In genomic region chr10:86828221-86829135, GRCm38 (mm10) we compare ENCODE assay signal across 15 mouse cellular contexts. TPM values are rescaled to one million over a fixed set of nuclear protein-coding genes. Genes with fewer than 3 reads are reported as not detected.
DNase-seq lines count a peak whose midpoint lies in the region; TF ChIP-seq lines count a peak whose summit lies in the region.
"Had no signal": no experiment of that assay in that cellular context is flagged by ENCODE, and none has a peak within 500 bp of the region (broad histone marks: within the 10 kb centered on the region; RNA-seq: fewer than 3 reads in every experiment).

No protein-coding gene starts in this region.

- no peak overlapping the region for H3K4me2 ChIP-seq in myocyte (ENCODE audit: low read depth)
- H3K4me2 ChIP-seq: heart, embryonic 15.5 days; hindbrain, embryonic 13.5 days; limb, embryonic 15.5 days; midbrain, embryonic 13.5 days had no signal

- H3K27me3 ChIP-seq in liver, adult 2 months (ENCODE audit: control insufficient read depth, insufficient read depth, low read length), result no peaks in the 10 kb centered on the region
- H3K27me3 ChIP-seq in myocyte (ENCODE audit: control insufficient read depth, insufficient read depth, insufficient read length), result no peaks in the 10 kb centered on the region
- H3K27me3 ChIP-seq: heart, embryonic 15.5 days; hindbrain, embryonic 13.5 days; limb, embryonic 15.5 days; midbrain, embryonic 13.5 days; Patski had no signal

- no peak for TF ChIP-seq CTCF in liver, adult 2 months (IDR thresholded peaks at IDR 0.05; ENCODE audit: low read depth, low read length)

- no peak overlapping the region for H3K27ac ChIP-seq in liver, adult 2 months (replicated peaks; ENCODE audit: insufficient read depth, low read depth, low read length)
- H3K27ac ChIP-seq: forebrain, embryonic 10.5 days; heart, embryonic 15.5 days; hindbrain, embryonic 13.5 days; limb, embryonic 15.5 days; midbrain, embryonic 13.5 days had no signal

- peaks cover 19% of the 10 kb centered on the region for H3K36me3 ChIP-seq in liver, adult 2 months (ENCODE audit: control insufficient read depth, insufficient read depth, low read length)
- peaks cover 17% of the 10 kb centered on the region for H3K36me3 ChIP-seq in myocyte (ENCODE audit: control insufficient read depth, insufficient read depth)

- H3K79me2 ChIP-seq in liver, adult 2 months (ENCODE audit: control insufficient read depth, insufficient read depth, low read length), result no peaks in the 10 kb centered on the region
- no peaks in the 10 kb centered on the region for H3K79me2 ChIP-seq in myocyte (ENCODE audit: control insufficient read depth, insufficient read depth)

- no peak overlapping the region for H3K9ac ChIP-seq in liver, adult 2 months (ENCODE audit: low read depth, low read length)
- H3K9ac ChIP-seq: heart, embryonic 15.5 days; hindbrain, embryonic 13.5 days; limb, embryonic 15.5 days; midbrain, embryonic 13.5 days had no signal

- no peaks in the 10 kb centered on the region for H3K4me1 ChIP-seq in liver, adult 2 months (ENCODE audit: control insufficient read depth, insufficient read depth, low read length)
- H3K4me1 ChIP-seq: midbrain, embryonic 13.5 days had no signal

- no peak for TF ChIP-seq POLR2A in liver, adult 2 months (IDR thresholded peaks at IDR 0.05; ENCODE audit: extremely low read depth, insufficient read depth, low read length)
- TF ChIP-seq POLR2A in myocyte (IDR thresholded peaks at IDR 0.05; ENCODE audit: insufficient read length, low read depth), result no peak

- no peak overlapping the region for H3ac ChIP-seq in myocyte (ENCODE audit: control insufficient read depth, insufficient read length)

- no peak overlapping the region for H3K4me3 ChIP-seq in liver, adult 2 months (ENCODE audit: insufficient read depth, low read depth, low read length)
- H3K4me3 ChIP-seq in myocyte, result no peak overlapping the region
- H3K4me3 ChIP-seq: forebrain, embryonic 10.5 days; heart, embryonic 15.5 days; hindbrain, embryonic 13.5 days; limb, embryonic 15.5 days; midbrain, embryonic 13.5 days had no signal

- peak; percentile 59 for DNase-seq in liver, adult 2 months (ENCODE audit: extremely low read depth, low read depth, low spot score)
- DNase-seq in liver, result no peak
- DNase-seq in kidney, adult 9 months, result peak; percentile 82
- DNase-seq in thymus, postnatal 14 days, result peak; percentile 25
- DNase-seq in embryo, embryonic 9.5 days (ENCODE audit: extremely low spot score), result no peak
- DNase-seq in layer of hippocampus, postnatal 36 days, result no peak
- DNase-seq: cerebellum, adult 9-10 months; lung, postnatal 10 days had no signal

- 88% methylated on average over 15 of the region's 15 CpGs for WGBS in liver, adult 2 months

TF ChIP-seq in myocyte, 11 proteins besides CTCF, POLR2A, EP300 and RAD21:
- TF ChIP-seq TCF12 (IDR thresholded peaks at IDR 0.05; ENCODE audit: insufficient read depth, poor library complexity, severe bottlenecking) (peak; percentile 56), CEBPB (IDR thresholded peaks at IDR 0.05; ENCODE audit: insufficient read depth, poor library complexity, severe bottlenecking) (no peak), MYOG (IDR thresholded peaks at IDR 0.05; ENCODE audit: control insufficient read depth in 1 of 3, insufficient read depth in 1 of 3, insufficient read length in 2 of 3, low read depth in 2 of 3) (peak in 1 of 3 experiments; percentile 69), POLR2AphosphoS2 (IDR thresholded peaks at IDR 0.05; ENCODE audit: insufficient read length, low read depth) (no peak), REST (IDR thresholded peaks at IDR 0.05; ENCODE audit: insufficient read depth, insufficient read length) (no peak), E2F4 (IDR thresholded peaks at IDR 0.05; ENCODE audit: insufficient read depth) (no peak), MYOD1 (IDR thresholded peaks at IDR 0.05; ENCODE audit: control insufficient read depth in 1 of 3, insufficient read length in 2 of 3, low read depth in 2 of 3) (peak in 2 of 3 experiments; percentile 72 to 91), SRF (IDR thresholded peaks at IDR 0.05; ENCODE audit: control insufficient read depth, insufficient read length, low read depth) (no peak), TCF3 (IDR thresholded peaks at IDR 0.05; ENCODE audit: insufficient read length, low read depth) (no peak), MAX (IDR thresholded peaks at IDR 0.05; ENCODE audit: low read depth) (no peak), USF1 (IDR thresholded peaks at IDR 0.05; ENCODE audit: low read depth) (no peak)

RNA-seq across cellular contexts. Expression of gene Nt5dc3, which starts 49.7 kb away (rescaled TPM):
- total RNA-seq in liver, adult 2 months (2014; rRNA removed), result 5.3 and 6.6 TPM in 2 replicates
- 8.3 and 10.3 TPM in 2 replicates for polyA plus RNA-seq in liver, adult 2 months (2012; rRNA removed)
- polyA plus RNA-seq in myocyte (2012; fragmentation: generic; extraction: Trizol), result 15.5 TPM
- 100 to 1,000 TPM; 133 to 138 TPM for total RNA-seq in layer of hippocampus, postnatal 36 days (2021)

Comparison
In these comparisons a context has a peak if more than half of its experiments do, and no peak if none do; other contexts are left out.
1. DNase-seq: peak in liver, adult 2 months (single experiment), kidney, adult 9 months (single experiment) and thymus, postnatal 14 days (single experiment); none in liver (single experiment), embryo, embryonic 9.5 days (single experiment) and layer of hippocampus, postnatal 36 days (0 of 2).
2. RNA of gene Nt5dc3, which starts 49.7 kb away (total RNA-seq): 133 to 138 TPM in layer of hippocampus, postnatal 36 days; 5.3 to 6.6 TPM in liver, adult 2 months; every median in the first group is over 10 times any median in the second.